Mouse (Mus musculus): Measurements from ENCODE around the gene Eif2b1. TPM values are rescaled to one million over a fixed set of nuclear protein-coding genes. Genes with fewer than 3 reads are reported as not detected.

The Eif2b1 gene
- polyA plus RNA-seq (2014; fragmentation: Nextera tagmentation; extraction: Ambion mirVana), result 67.8 and 78.8 TPM in 2 replicates

DNA sequence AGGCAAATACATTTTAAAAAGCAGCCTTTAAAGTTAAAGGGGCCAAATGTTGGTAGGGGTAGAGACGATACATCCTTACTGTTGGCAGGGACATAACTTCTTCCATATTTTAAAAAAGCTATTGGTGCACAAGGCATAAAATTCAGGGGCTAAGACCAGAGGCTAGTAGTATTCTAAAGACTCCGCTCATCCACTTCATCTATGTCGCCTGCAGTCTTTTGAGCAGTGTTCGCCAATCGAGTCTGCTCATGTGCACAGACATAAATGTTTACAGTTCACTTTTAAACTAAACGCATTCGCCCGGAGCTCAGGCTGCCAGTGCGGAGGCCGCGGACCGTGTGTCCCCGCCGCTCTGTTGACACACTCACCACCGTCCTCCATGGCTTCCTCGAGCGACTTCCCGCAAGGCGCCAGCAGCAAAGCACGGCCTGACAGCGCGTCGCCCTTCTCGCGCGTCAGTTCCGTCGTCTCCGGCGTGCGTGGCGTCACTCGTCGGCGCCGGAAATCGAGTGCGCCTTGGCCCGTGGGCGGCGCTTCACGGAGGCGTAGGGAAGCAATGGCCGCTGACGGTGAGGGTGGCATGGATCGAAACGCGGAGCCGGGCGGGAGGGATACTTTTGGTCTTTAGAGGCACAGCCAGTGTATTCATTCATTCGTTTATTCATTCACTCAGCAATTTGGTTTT is at the start of gene Eif2b1, which contains the start of gene Gtf2h3:
Gene Eif2b1, minus strand, starts transcription at position 499 of the 685 bp plus-strand sequence.
Gene Gtf2h3, plus strand, starts transcription at position 508 of the 685 bp plus-strand sequence.
- Histone ChIP-seq H3K27me3 (ENCODE audit: control insufficient read depth, insufficient read depth, low read length) (no peaks in the 10 kb centered on the region), H3K9me3 (ENCODE audit: control insufficient read depth, low read length) (no peaks in the 10 kb centered on the region), H3K36me3 (ENCODE audit: control insufficient read depth, insufficient read depth, low read length) (peaks cover 36% of the 10 kb centered on the region), H3K4me3 (ENCODE audit: low read depth, low read length) (peak within 1 kb of the TSS; percentile 53), H3K4me2 (ENCODE audit: low read depth, low read length) (peak within 1 kb of the TSS; percentile 85), H3K4me1 (ENCODE audit: control insufficient read depth, insufficient read depth, low read length) (peaks cover 14% of the 10 kb centered on the region), H3K27ac (ENCODE audit: low read depth, low read length) (no peak within 1 kb of the TSS), H3K9ac (replicated peaks; ENCODE audit: low read depth, low read length) (peak within 1 kb of the TSS; percentile 53)
- WGBS, result 1% methylated on average over 51 of the region's 51 CpGs
- ATAC-seq (ENCODE audit: low read depth), result peak; percentile 92

GRCm38 (mm10) chr5:124624291-124624690 is 45.4 kb upstream of the Eif2b1 start:
- Histone ChIP-seq H3K4me1 (ENCODE audit: control insufficient read depth, insufficient read depth, low read length) (peaks cover 5% of the 10 kb centered on the region), H3K4me2 (ENCODE audit: low read depth, low read length) (no peak overlapping the region), H3K27me3 (ENCODE audit: control insufficient read depth, insufficient read depth, low read length) (peaks cover 4% of the 10 kb centered on the region; the same call in 1 of the 2 replicates), H3K9ac (replicated peaks; ENCODE audit: low read depth, low read length) (no peak overlapping the region), H3K9me3 (ENCODE audit: control insufficient read depth, low read length) (no peaks in the 10 kb centered on the region), H3K4me3 (ENCODE audit: low read depth, low read length) (no peak overlapping the region), H3K27ac (ENCODE audit: low read depth, low read length) (no peak overlapping the region), H3K36me3 (ENCODE audit: control insufficient read depth, insufficient read depth, low read length) (no peaks in the 10 kb centered on the region)
- 93% methylated on average over 9 of the region's 9 CpGs for WGBS
- ATAC-seq (ENCODE audit: low read depth), result no peak

DNA sequence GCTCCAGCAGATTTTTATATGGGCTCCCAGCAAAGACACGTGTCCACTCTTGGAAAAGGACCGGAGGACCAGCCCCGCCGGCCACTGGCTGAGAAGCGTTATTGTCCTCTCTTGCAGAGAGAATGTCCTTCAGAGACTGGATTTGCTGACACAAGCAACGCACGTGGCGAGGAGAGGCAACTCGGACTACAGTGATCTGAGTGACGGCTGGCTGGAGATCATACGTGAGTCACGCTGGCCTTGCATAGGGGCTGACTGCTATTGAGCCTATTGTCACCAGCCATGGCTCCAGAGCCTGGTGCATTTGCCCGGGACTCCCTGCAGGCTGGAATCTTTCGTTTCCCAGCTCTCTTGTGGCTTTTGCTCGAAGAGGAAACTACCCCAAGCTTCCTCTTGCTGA is 44.0 kb upstream of the Eif2b1 start:
- no peaks in the 10 kb centered on the region for H3K27me3 ChIP-seq (ENCODE audit: control insufficient read depth, insufficient read depth, low read length)
- H3K36me3 ChIP-seq (ENCODE audit: control insufficient read depth, insufficient read depth, low read length), result no peaks in the 10 kb centered on the region
- H3K4me3 ChIP-seq (ENCODE audit: low read depth, low read length), result no peak overlapping the region
- no peak overlapping the region for H3K9ac ChIP-seq (replicated peaks; ENCODE audit: low read depth, low read length)
- H3K27ac ChIP-seq (ENCODE audit: low read depth, low read length), result no peak overlapping the region
- H3K4me2 ChIP-seq (ENCODE audit: low read depth, low read length), result no peak overlapping the region
- 85% methylated on average over 15 of the region's 15 CpGs for WGBS
- no peaks in the 10 kb centered on the region for H3K9me3 ChIP-seq (ENCODE audit: control insufficient read depth, low read length)
- H3K4me1 ChIP-seq (ENCODE audit: control insufficient read depth, insufficient read depth, low read length), result peaks cover under 1% of the 10 kb centered on the region; the same call in 1 of the 2 replicates
- ATAC-seq (ENCODE audit: low read depth), result no peak

DNA sequence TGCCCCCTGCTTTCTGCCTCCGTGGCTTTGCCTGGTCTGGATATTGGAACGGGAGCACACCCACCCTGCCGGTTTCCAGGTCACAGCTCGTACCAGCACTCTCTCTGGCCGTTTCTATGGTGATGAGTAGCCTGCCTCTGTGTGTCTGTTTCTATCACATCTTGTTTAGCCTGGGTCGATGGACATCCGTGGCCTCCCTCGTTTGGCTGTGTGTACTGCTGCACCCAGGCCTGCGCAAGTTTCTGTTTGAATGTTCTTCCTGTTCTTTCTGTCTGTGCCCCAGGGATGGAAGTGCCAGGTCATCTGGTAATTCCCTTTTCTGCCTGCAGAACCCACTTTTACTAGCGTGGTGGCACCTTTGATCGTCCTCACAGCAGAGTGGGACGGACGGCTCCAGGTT is 42.4 kb upstream of the Eif2b1 start:
- H3K9me3 ChIP-seq (ENCODE audit: control insufficient read depth, low read length), result no peaks in the 10 kb centered on the region
- H3K27me3 ChIP-seq (ENCODE audit: control insufficient read depth, insufficient read depth, low read length), result no peaks in the 10 kb centered on the region
- no peak overlapping the region for H3K9ac ChIP-seq (replicated peaks; ENCODE audit: low read depth, low read length)
- no peak overlapping the region for H3K4me2 ChIP-seq (ENCODE audit: low read depth, low read length)
- no peaks in the 10 kb centered on the region for H3K4me1 ChIP-seq (ENCODE audit: control insufficient read depth, insufficient read depth, low read length)
- WGBS, result 69% methylated on average over 13 of the region's 13 CpGs
- no peaks in the 10 kb centered on the region; the same call in 1 of the 2 replicates for H3K36me3 ChIP-seq (ENCODE audit: control insufficient read depth, insufficient read depth, low read length)
- H3K27ac ChIP-seq (ENCODE audit: low read depth, low read length), result no peak overlapping the region
- H3K4me3 ChIP-seq (ENCODE audit: low read depth, low read length), result no peak overlapping the region
- ATAC-seq (ENCODE audit: low read depth), result no peak

DNA sequence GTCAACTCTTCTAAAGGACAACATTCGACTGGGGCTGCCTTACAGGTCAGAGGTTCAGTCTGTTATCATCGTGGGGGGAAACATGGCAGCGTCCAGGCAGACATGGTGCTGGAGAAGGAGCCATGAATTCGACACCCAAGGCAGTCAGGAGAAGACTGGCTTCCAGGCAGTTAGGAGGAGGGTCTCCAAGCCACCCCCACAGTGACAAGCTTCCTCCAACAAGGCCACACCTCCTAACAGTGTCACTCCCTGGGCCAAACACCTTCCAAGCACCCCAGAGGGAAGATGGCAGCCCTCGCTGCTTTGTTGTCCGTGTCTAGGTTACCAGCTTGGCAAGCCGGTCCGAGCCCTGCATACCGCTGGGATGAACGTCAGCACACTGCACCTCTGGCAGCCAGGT is 39.8 kb upstream of the Eif2b1 start:
- no peaks in the 10 kb centered on the region for H3K27me3 ChIP-seq (ENCODE audit: control insufficient read depth, insufficient read depth, low read length)
- H3K4me2 ChIP-seq (ENCODE audit: low read depth, low read length), result no peak overlapping the region
- no peaks in the 10 kb centered on the region for H3K9me3 ChIP-seq (ENCODE audit: control insufficient read depth, low read length)
- no peak overlapping the region for H3K9ac ChIP-seq (replicated peaks; ENCODE audit: low read depth, low read length)
- WGBS, result 83% methylated on average over 10 of the region's 10 CpGs
- H3K4me1 ChIP-seq (ENCODE audit: control insufficient read depth, insufficient read depth, low read length), result no peaks in the 10 kb centered on the region
- H3K27ac ChIP-seq (ENCODE audit: low read depth, low read length), result no peak overlapping the region
- H3K4me3 ChIP-seq (ENCODE audit: low read depth, low read length), result no peak overlapping the region
- ATAC-seq (ENCODE audit: low read depth), result no peak
- no peaks in the 10 kb centered on the region; the same call in 1 of the 2 replicates for H3K36me3 ChIP-seq (ENCODE audit: control insufficient read depth, insufficient read depth, low read length)

DNA sequence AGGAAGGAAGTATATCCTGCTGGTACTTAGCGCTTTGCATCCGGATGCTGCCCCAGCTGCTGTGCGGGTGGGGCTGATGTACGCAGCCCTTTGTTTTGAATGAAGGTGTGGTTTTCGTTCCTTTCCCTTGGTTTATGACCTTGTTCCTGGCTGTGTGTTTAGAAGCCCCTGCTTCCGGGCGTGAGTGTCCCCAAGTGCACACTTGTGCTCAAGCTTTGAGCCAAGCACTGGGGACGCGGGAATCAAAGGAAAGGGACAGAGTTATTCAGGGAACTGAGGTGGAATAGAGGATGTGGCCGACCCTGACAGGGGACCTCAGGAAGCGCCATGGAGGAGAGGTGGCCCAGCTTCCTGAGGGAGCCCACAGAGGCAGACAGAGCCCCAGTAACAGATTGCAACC is 35.8 kb upstream of the Eif2b1 start:
- no peaks in the 10 kb centered on the region for H3K4me1 ChIP-seq (ENCODE audit: control insufficient read depth, insufficient read depth, low read length)
- H3K27me3 ChIP-seq (ENCODE audit: control insufficient read depth, insufficient read depth, low read length), result no peaks in the 10 kb centered on the region
- 87% methylated on average over 11 of the region's 11 CpGs for WGBS
- H3K9me3 ChIP-seq (ENCODE audit: control insufficient read depth, low read length), result no peaks in the 10 kb centered on the region
- H3K4me3 ChIP-seq (ENCODE audit: low read depth, low read length), result no peak overlapping the region
- H3K27ac ChIP-seq (ENCODE audit: low read depth, low read length), result no peak overlapping the region
- no peak overlapping the region for H3K4me2 ChIP-seq (ENCODE audit: low read depth, low read length)
- no peak for ATAC-seq (ENCODE audit: low read depth)
- no peak overlapping the region for H3K9ac ChIP-seq (replicated peaks; ENCODE audit: low read depth, low read length)
- peaks cover 7% of the 10 kb centered on the region for H3K36me3 ChIP-seq (ENCODE audit: control insufficient read depth, insufficient read depth, low read length)

- peaks cover 14% of the 10 kb centered on the region; the same call in 1 of the 2 replicates for H3K36me3 ChIP-seq (ENCODE audit: control insufficient read depth, insufficient read depth, low read length)
- WGBS, result 73% methylated on average over 10 of the region's 10 CpGs
Measured at GRCm38 (mm10) chr5:124610965-124611364, 32.0 kb upstream of the Eif2b1 start.

GRCm38 (mm10) chr5:124605041-124605622 is 26.2 kb upstream of the Eif2b1 start:
- 88% methylated on average over 17 of the region's 17 CpGs for WGBS

More at GRCm38 (mm10) chr5:124610965-124611364, 32.0 kb upstream of the Eif2b1 start:
- H3K4me1 ChIP-seq (ENCODE audit: control insufficient read depth, insufficient read depth, low read length), result no peaks in the 10 kb centered on the region
- no peak overlapping the region for H3K9ac ChIP-seq (replicated peaks; ENCODE audit: low read depth, low read length)
- H3K4me3 ChIP-seq (ENCODE audit: low read depth, low read length), result no peak overlapping the region
- H3K9me3 ChIP-seq (ENCODE audit: control insufficient read depth, low read length), result no peaks in the 10 kb centered on the region
- H3K4me2 ChIP-seq (ENCODE audit: low read depth, low read length), result no peak overlapping the region
- no peak overlapping the region for H3K27ac ChIP-seq (ENCODE audit: low read depth, low read length)
- H3K27me3 ChIP-seq (ENCODE audit: control insufficient read depth, insufficient read depth, low read length), result no peaks in the 10 kb centered on the region
- no peak for ATAC-seq (ENCODE audit: low read depth)

DNA sequence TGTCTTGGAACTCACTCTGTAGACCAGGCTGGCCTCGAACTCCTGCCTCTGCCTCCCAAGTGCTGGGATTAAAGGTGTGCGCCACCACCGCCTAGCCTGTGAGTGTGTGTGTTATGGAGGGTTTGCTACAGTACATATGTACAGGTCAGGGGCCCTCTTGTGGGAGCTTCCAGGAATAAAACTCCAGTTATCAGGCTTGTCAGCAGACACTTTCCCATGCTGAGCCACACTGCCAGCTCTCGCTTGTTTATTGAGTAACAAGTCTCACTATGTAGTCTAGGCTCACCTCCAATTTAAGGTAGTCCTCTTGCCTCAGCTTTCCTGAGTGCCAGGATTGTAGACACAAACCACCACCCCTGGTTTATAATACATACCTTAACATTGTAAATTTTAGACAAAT is 25.4 kb upstream of the Eif2b1 start:
- Histone ChIP-seq H3K4me1 (ENCODE audit: control insufficient read depth, insufficient read depth, low read length) (peaks cover 4% of the 10 kb centered on the region), H3K9me3 (ENCODE audit: control insufficient read depth, low read length) (no peaks in the 10 kb centered on the region), H3K4me3 (ENCODE audit: low read depth, low read length) (no peak overlapping the region), H3K4me2 (ENCODE audit: low read depth, low read length) (no peak overlapping the region), H3K27ac (ENCODE audit: low read depth, low read length) (no peak overlapping the region), H3K27me3 (ENCODE audit: control insufficient read depth, insufficient read depth, low read length) (no peaks in the 10 kb centered on the region), H3K9ac (replicated peaks; ENCODE audit: low read depth, low read length) (no peak overlapping the region), H3K36me3 (ENCODE audit: control insufficient read depth, insufficient read depth, low read length) (peaks cover 7% of the 10 kb centered on the region; the same call in 1 of the 2 replicates)
- ATAC-seq (ENCODE audit: low read depth), result no peak
- 91% methylated on average over 4 of the region's 4 CpGs for WGBS

More at GRCm38 (mm10) chr5:124605041-124605622, 26.2 kb upstream of the Eif2b1 start:
- Histone ChIP-seq H3K27me3 (ENCODE audit: control insufficient read depth, insufficient read depth, low read length) (no peaks in the 10 kb centered on the region), H3K4me3 (ENCODE audit: low read depth, low read length) (no peak overlapping the region), H3K36me3 (ENCODE audit: control insufficient read depth, insufficient read depth, low read length) (peaks cover 7% of the 10 kb centered on the region; the same call in 1 of the 2 replicates), H3K4me2 (ENCODE audit: low read depth, low read length) (no peak overlapping the region), H3K27ac (ENCODE audit: low read depth, low read length) (no peak overlapping the region), H3K9me3 (ENCODE audit: control insufficient read depth, low read length) (no peaks in the 10 kb centered on the region), H3K9ac (replicated peaks; ENCODE audit: low read depth, low read length) (no peak overlapping the region), H3K4me1 (ENCODE audit: control insufficient read depth, insufficient read depth, low read length) (no peaks in the 10 kb centered on the region)
- no peak for ATAC-seq (ENCODE audit: low read depth)

Measured in neural tube, embryonic 14.5 days (tissue).